Mouse (Mus musculus) myocyte (in vitro differentiated cells): ENCODE data around the gene Clec11a. TPM values are rescaled to one million over a fixed set of nuclear protein-coding genes. Genes with fewer than 3 reads are reported as not detected.

Experiments used
- H3K27me3 ChIP-seq: one replicate; pipeline ENCODE4 v1.6.1; 2011; ENCODE audit not compliant: control insufficient read depth, insufficient read depth, insufficient read length
- H3K36me3 ChIP-seq: one replicate; pipeline ENCODE4 v1.6.1; 2011; ENCODE audit not compliant: control insufficient read depth, insufficient read depth
- H3K4me2 ChIP-seq: one replicate; pipeline ENCODE4 v1.6.1; 2011; ENCODE audit warnings: low read depth, control low read depth
- H3K4me3 ChIP-seq: one replicate; pipeline ENCODE4 v1.5.1; 2011; ENCODE audit warnings: mild to moderate bottlenecking, control low read depth, moderate library complexity
- H3K79me2 ChIP-seq: one replicate; pipeline ENCODE4 v1.6.1; 2011; ENCODE audit not compliant: control insufficient read depth, insufficient read depth
- H3ac ChIP-seq: one replicate; pipeline ENCODE4 v1.6.1; 2011; ENCODE audit not compliant: control insufficient read depth, insufficient read length
- CEBPB ChIP-seq: IDR thresholded peaks from 2 replicates; pipeline ENCODE4 v1.6.1; 2011; ENCODE audit warnings: mild to moderate bottlenecking, moderate library complexity; ENCODE audit not compliant: poor library complexity, insufficient read depth, severe bottlenecking
- E2F4 ChIP-seq: IDR thresholded peaks from one replicate; pipeline ENCODE4 v1.6.1; 2011; ENCODE audit warnings: mild to moderate bottlenecking, control low read depth, moderate library complexity; ENCODE audit not compliant: insufficient read depth
- MAX ChIP-seq: IDR thresholded peaks from one replicate; pipeline ENCODE4 v1.6.1; 2011; ENCODE audit warnings: low read depth, mild to moderate bottlenecking, control low read depth
- MYOD1 ChIP-seq, 3 experiments: IDR thresholded peaks; one replicate each; pipeline ENCODE4 v1.6.1; 2011; ENCODE audit warnings: control low read depth in 2 of 3, low read depth in 2 of 3, mild to moderate bottlenecking in 2 of 3, moderate library complexity in 1 of 3; ENCODE audit not compliant: insufficient read length in 2 of 3, control insufficient read depth in 1 of 3
- MYOG ChIP-seq, 3 experiments: IDR thresholded peaks; one replicate each; pipeline ENCODE4 v1.6.1; 2011; ENCODE audit warnings: control low read depth in 2 of 3, low read depth in 2 of 3, mild to moderate bottlenecking in 2 of 3; ENCODE audit not compliant: insufficient read length in 2 of 3, control insufficient read depth in 1 of 3, insufficient read depth in 1 of 3
- POLR2A ChIP-seq: IDR thresholded peaks from one replicate; pipeline ENCODE4 v1.6.1; 2011; ENCODE audit warnings: low read depth, mild to moderate bottlenecking, control low read depth, moderate library complexity; ENCODE audit not compliant: insufficient read length
- POLR2AphosphoS2 ChIP-seq: IDR thresholded peaks from one replicate; pipeline ENCODE4 v1.6.1; 2011; ENCODE audit warnings: low read depth, control low read depth; ENCODE audit not compliant: insufficient read length
- REST ChIP-seq: IDR thresholded peaks from one replicate; pipeline ENCODE4 v1.6.1; 2011; ENCODE audit warnings: mild to moderate bottlenecking, control low read depth, moderate library complexity; ENCODE audit not compliant: insufficient read depth, insufficient read length
- SRF ChIP-seq: IDR thresholded peaks from one replicate; pipeline ENCODE4 v1.6.1; 2011; ENCODE audit warnings: low read depth; ENCODE audit not compliant: control insufficient read depth, insufficient read length
- TCF12 ChIP-seq: IDR thresholded peaks from one replicate; pipeline ENCODE4 v1.6.1; 2011; ENCODE audit warnings: mild to moderate bottlenecking, control low read depth; ENCODE audit not compliant: poor library complexity, insufficient read depth, severe bottlenecking
- TCF3 ChIP-seq: IDR thresholded peaks from one replicate; pipeline ENCODE4 v1.6.1; 2011; ENCODE audit warnings: low read depth, control low read depth; ENCODE audit not compliant: insufficient read length
- USF1 ChIP-seq: IDR thresholded peaks from one replicate; pipeline ENCODE4 v1.6.1; 2011; ENCODE audit warnings: low read depth, mild to moderate bottlenecking, control low read depth, moderate library complexity
- polyA plus RNA-seq: library from polyadenylated mRNA; unstranded; fragments of >200 nt; fragmentation: generic; extraction: Trizol; gene quantifications from one replicate; pipeline ENCODE4 v1.2.1, GENCODE M21; 2012; ENCODE audit warnings: missing spikeins

Clec11a gene
- polyA plus RNA-seq, 1 experiment, result 0.60 TPM

GRCm38 (mm10) chr7:44260410-44260809, 46.3 kb downstream of the Clec11a start:
- Histone ChIP-seq H3K36me3 (no peaks in the 10 kb centered on the region), H3K79me2 (no peaks in the 10 kb centered on the region), H3K4me2 (no peak overlapping the region), H3K27me3 (peaks cover 32% of the 10 kb centered on the region), H3ac (no peak overlapping the region), H3K4me3 (no peak overlapping the region)
- TF ChIP-seq REST, result no peak
- TF ChIP-seq POLR2AphosphoS2, result no peak
- TF ChIP-seq MYOD1 (IDR thresholded peaks at IDR 0.05; ENCODE audit: control insufficient read depth in 1 of 3, insufficient read length in 2 of 3, low read depth in 2 of 3), result no peak
- no peak for TF ChIP-seq USF1
- TF ChIP-seq POLR2A, result no peak
- TF ChIP-seq CEBPB, result no peak
- no peak for TF ChIP-seq TCF12
- TF ChIP-seq SRF, result no peak
- no peak for TF ChIP-seq E2F4
- no peak for TF ChIP-seq MAX
- no peak for TF ChIP-seq TCF3
- TF ChIP-seq MYOG (IDR thresholded peaks at IDR 0.05; ENCODE audit: control insufficient read depth in 1 of 3, insufficient read depth in 1 of 3, insufficient read length in 2 of 3, low read depth in 2 of 3), result no peak

- H3ac ChIP-seq, result no peak within 1 kb of the TSS
- no peaks in the 10 kb centered on the region for H3K36me3 ChIP-seq
- H3K79me2 ChIP-seq, result no peaks in the 10 kb centered on the region
- no peak within 1 kb of the TSS for H3K4me3 ChIP-seq
- H3K27me3 ChIP-seq, result peaks cover 15% of the 10 kb centered on the region
- H3K4me2 ChIP-seq, result no peak within 1 kb of the TSS
- TF ChIP-seq POLR2A (no peak), USF1 (no peak), MYOG (IDR thresholded peaks at IDR 0.05; ENCODE audit: control insufficient read depth in 1 of 3, insufficient read depth in 1 of 3, insufficient read length in 2 of 3, low read depth in 2 of 3) (no peak), SRF (no peak), MAX (no peak), POLR2AphosphoS2 (no peak), MYOD1 (IDR thresholded peaks at IDR 0.05; ENCODE audit: control insufficient read depth in 1 of 3, insufficient read length in 2 of 3, low read depth in 2 of 3) (no peak), REST (no peak), E2F4 (no peak), TCF12 (no peak), CEBPB (no peak), TCF3 (no peak)
Observed at GRCm38 (mm10) chr7:44257278-44257677, 49.4 kb downstream of the Clec11a start, which contains the start of gene Acp4. Acp4 (minus strand) TSS chr7:44257378.

GRCm38 (mm10) chr7:44254930-44255329, 51.8 kb downstream of the Clec11a start:
- Histone ChIP-seq H3K4me3 (no peak overlapping the region), H3K4me2 (no peak overlapping the region), H3K36me3 (peaks cover 6% of the 10 kb centered on the region), H3K27me3 (no peaks in the 10 kb centered on the region), H3ac (no peak overlapping the region), H3K79me2 (no peaks in the 10 kb centered on the region)
- peak in 2 of 3 experiments; percentile 56 to 74 for TF ChIP-seq MYOD1 (IDR thresholded peaks at IDR 0.05; ENCODE audit: control insufficient read depth in 1 of 3, insufficient read length in 2 of 3, low read depth in 2 of 3)
- TF ChIP-seq CEBPB, result no peak
- peak; percentile 44 for TF ChIP-seq POLR2AphosphoS2
- peak in 2 of 3 experiments; percentile 88 to 90 for TF ChIP-seq MYOG (IDR thresholded peaks at IDR 0.05; ENCODE audit: control insufficient read depth in 1 of 3, insufficient read depth in 1 of 3, insufficient read length in 2 of 3, low read depth in 2 of 3)
- TF ChIP-seq MAX, result no peak

GRCm38 (mm10) chr7:44253023-44253616, 53.6 kb downstream of the Clec11a start:
- H3K4me2 ChIP-seq, result no peak overlapping the region
- H3K27me3 ChIP-seq, result no peaks in the 10 kb centered on the region
- peaks cover 11% of the 10 kb centered on the region for H3K79me2 ChIP-seq
- H3K36me3 ChIP-seq, result peaks cover 19% of the 10 kb centered on the region
- TF ChIP-seq MAX, result no peak
- no peak for TF ChIP-seq CEBPB
- no peak for TF ChIP-seq SRF
- no peak for TF ChIP-seq USF1
- no peak for TF ChIP-seq POLR2AphosphoS2
- TF ChIP-seq MYOD1 (IDR thresholded peaks at IDR 0.05; ENCODE audit: control insufficient read depth in 1 of 3, insufficient read length in 2 of 3, low read depth in 2 of 3), result no peak
- H3ac ChIP-seq, result no peak overlapping the region
- no peak overlapping the region for H3K4me3 ChIP-seq

Other genes starting within 250 kb of the Clec11a start
- not detected for gene Klk1b21, start 204.6 kb downstream of the Clec11a start, polyA plus RNA-seq
- 1.1 TPM for gene Klk1b22, start 194.2 kb downstream of the Clec11a start, polyA plus RNA-seq
- gene Klk1b16, start 170.1 kb downstream of the Clec11a start, polyA plus RNA-seq, result not detected
- not detected for gene Klk1b24, start 118.7 kb downstream of the Clec11a start, polyA plus RNA-seq
- gene Klk1b3, start 108.7 kb downstream of the Clec11a start, polyA plus RNA-seq, result not detected
- gene Klk1b4, start 99.5 kb downstream of the Clec11a start, polyA plus RNA-seq, result not detected
- not detected for gene Klk1b5, start 91.0 kb downstream of the Clec11a start, polyA plus RNA-seq
- gene Klk1, start 81.5 kb downstream of the Clec11a start, polyA plus RNA-seq, result not detected
- not detected for gene Gm36864, start 70.7 kb downstream of the Clec11a start, polyA plus RNA-seq
- 0.62 TPM for gene 1700028J19Rik, start 60.2 kb downstream of the Clec11a start, polyA plus RNA-seq
- gene 2410002F23Rik, start 60.2 kb downstream of the Clec11a start, polyA plus RNA-seq, result 40.9 TPM
- 0.06 TPM for gene Acp4, start 49.5 kb downstream of the Clec11a start, polyA plus RNA-seq
- gene Gm15517, start 45.5 kb downstream of the Clec11a start, polyA plus RNA-seq, result not detected
- 0.10 TPM for gene Shank1, start 3.4 kb upstream of the Clec11a start, polyA plus RNA-seq
- gene Syt3, start 77.2 kb upstream of the Clec11a start, polyA plus RNA-seq, result not detected
- not detected for gene 1700008O03Rik, start 78.9 kb upstream of the Clec11a start, polyA plus RNA-seq
- gene Lrrc4b, start 122.1 kb upstream of the Clec11a start, polyA plus RNA-seq, result not detected
- not detected for gene Aspdh, start 158.5 kb upstream of the Clec11a start, polyA plus RNA-seq
- gene Josd2, start 161.1 kb upstream of the Clec11a start, polyA plus RNA-seq, result 233 TPM
- 98.2 TPM for gene Emc10, start 189.6 kb upstream of the Clec11a start, polyA plus RNA-seq
- gene Fam71e1, start 189.7 kb upstream of the Clec11a start, polyA plus RNA-seq, result 1.7 TPM
- 4.7 TPM for gene Mybpc2, start 217.8 kb upstream of the Clec11a start, polyA plus RNA-seq
- 0.05 TPM for gene Spib, start 225.2 kb upstream of the Clec11a start, polyA plus RNA-seq
- gene Pold1, start 241.9 kb upstream of the Clec11a start, polyA plus RNA-seq, result 23.9 TPM
- 94.7 TPM for gene Nr1h2, start 247.0 kb upstream of the Clec11a start, polyA plus RNA-seq